Mouse (Mus musculus): ENCODE results near the gene Kpnb1. TPM values are rescaled to one million over a fixed set of nuclear protein-coding genes. Genes with fewer than 3 reads are reported as not detected.

Gene Kpnb1
- polyA plus RNA-seq, 1 experiment from 2014 or later: 84.4 TPM

DNA sequence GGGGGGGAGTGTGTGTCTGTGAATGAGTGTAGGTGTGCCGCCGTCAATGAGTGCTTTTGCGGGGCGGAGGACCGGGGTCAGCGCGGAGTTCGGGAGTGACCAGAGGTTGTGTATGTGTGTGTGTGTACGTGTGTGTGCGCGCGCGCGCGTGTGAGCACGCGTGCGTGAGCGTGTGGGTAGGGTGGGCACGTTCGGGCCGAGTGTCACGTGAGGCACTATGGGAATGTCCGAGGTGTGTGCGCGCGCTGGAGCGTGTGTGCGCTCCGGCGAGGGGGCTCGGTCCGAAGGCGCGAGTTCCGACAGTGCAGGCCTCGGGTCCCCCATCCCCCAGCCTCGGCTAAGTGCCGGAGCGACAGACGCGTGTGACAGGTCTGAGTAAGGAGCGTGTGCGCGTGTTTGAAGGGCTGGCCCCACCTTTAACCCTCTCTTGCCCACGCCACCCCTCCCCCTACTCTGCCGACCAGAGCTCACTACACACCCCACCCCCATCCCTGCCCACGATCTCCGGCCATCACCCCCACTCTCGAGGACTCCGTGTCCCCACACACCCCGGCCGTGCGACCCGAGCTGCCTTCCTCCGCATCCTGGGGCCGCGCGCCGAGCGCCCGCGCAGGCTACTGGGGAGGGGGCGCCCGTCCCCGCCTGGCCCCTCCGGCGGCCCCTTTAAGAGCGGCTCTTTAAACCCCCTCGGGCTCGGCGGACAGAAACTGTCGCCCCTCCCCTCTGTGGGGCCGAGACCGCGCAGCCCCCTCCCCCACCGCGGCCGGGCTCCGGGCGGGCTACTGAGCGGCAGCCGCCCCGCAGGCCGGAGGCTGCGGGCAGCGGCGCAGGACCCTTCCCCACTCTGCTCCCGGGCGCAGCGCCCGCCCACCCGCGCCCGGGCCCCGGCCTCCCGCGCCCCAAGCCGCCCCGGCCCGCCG, 37.0 kb downstream of the Kpnb1 start:
- Histone ChIP-seq H3K27me3 (replicated peaks; ENCODE audit: control insufficient read depth, insufficient read depth, low read length) (peaks cover 10% of the 10 kb centered on the region; the same call in 1 of the 2 replicates), H3K9ac (ENCODE audit: low read depth, low read length) (peak overlapping the region; percentile 69), H3K4me2 (peak overlapping the region; percentile 88), H3K27ac (ENCODE audit: low read depth, low read length) (peak overlapping the region; percentile 68), H3K9me3 (ENCODE audit: control insufficient read depth, low read length) (no peaks in the 10 kb centered on the region), H3K36me3 (ENCODE audit: control insufficient read depth, insufficient read depth, low read length) (peaks cover 2% of the 10 kb centered on the region; the same call in 1 of the 2 replicates), H3K4me3 (ENCODE audit: low read depth, low read length) (peak overlapping the region; percentile 79), H3K4me1 (replicated peaks; ENCODE audit: control insufficient read depth, insufficient read depth, low read length) (peaks cover 24% of the 10 kb centered on the region)
- ATAC-seq (replicated peaks; ENCODE audit: low FRiP score) (peak; percentile 59), DNase-seq (ENCODE audit: low spot score) (peak; percentile 76)
- WGBS: under 1% methylated on average over 92 of the region's 102 CpGs

DNA sequence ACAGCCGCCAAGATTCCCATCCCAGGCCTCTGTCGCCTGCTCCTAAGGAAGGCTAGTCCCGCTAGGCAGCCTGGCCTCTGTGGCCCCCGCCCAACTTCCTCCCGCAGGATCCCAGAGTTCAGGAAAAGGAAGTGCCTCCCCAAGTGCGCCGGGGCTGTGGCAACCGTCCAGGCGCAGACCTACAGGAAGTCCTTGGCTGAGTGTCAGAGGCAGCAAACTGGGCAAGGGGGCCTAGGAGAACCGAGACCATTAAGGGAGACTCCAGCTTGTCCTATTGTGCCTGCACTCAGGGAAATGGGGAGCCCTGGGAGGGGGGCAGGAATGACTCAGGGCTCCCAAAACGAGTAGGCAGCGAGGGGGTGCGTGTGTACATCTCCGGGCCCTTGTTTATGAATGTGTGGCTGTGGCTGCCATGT, 37.7 kb downstream of the Kpnb1 start:
- ATAC-seq (replicated peaks; ENCODE audit: low FRiP score) (no peak; the same call in 1 of the 2 replicates), DNase-seq (ENCODE audit: low spot score) (peak; percentile 72)
- peak overlapping the region; percentile 88 for H3K4me2 ChIP-seq
- H3K36me3 ChIP-seq (ENCODE audit: control insufficient read depth, insufficient read depth, low read length): no peaks in the 10 kb centered on the region; the same call in 1 of the 2 replicates
- peak overlapping the region; percentile 69 for H3K9ac ChIP-seq (ENCODE audit: low read depth, low read length)
- peak overlapping the region; percentile 79 for H3K4me3 ChIP-seq (ENCODE audit: low read depth, low read length)
- H3K9me3 ChIP-seq (ENCODE audit: control insufficient read depth, low read length): no peaks in the 10 kb centered on the region
- WGBS: 6% methylated on average over 14 of the region's 14 CpGs
- H3K27me3 ChIP-seq (replicated peaks; ENCODE audit: control insufficient read depth, insufficient read depth, low read length): peaks cover 10% of the 10 kb centered on the region; the same call in 1 of the 2 replicates
- peak overlapping the region; percentile 68 for H3K27ac ChIP-seq (ENCODE audit: low read depth, low read length)
- peaks cover 24% of the 10 kb centered on the region for H3K4me1 ChIP-seq (replicated peaks; ENCODE audit: control insufficient read depth, insufficient read depth, low read length)

DNA sequence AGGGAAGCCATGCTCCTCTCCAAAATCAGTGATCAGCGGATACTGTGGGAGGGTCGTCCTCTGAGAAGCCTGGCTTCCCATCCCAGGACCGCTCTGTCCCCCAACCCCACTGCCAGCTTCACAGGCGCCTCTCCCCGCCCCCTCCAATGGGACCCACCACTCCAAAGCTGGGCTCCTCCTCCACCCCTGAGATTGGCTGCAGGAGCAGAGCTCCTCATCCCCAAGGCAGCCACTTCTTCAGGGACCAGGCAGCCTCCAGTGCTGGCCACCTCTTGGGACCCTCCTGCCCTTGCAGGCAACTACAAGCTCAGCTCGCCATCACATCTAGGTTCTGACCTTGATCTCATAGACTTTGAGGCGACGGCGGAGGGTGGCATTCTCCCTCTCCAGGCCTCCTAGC, 38.7 kb downstream of the Kpnb1 start:
- Histone ChIP-seq H3K27ac (ENCODE audit: low read depth, low read length) (no peak overlapping the region), H3K4me1 (replicated peaks; ENCODE audit: control insufficient read depth, insufficient read depth, low read length) (peaks cover 24% of the 10 kb centered on the region), H3K4me2 (peak overlapping the region; percentile 88), H3K9me3 (ENCODE audit: control insufficient read depth, low read length) (no peaks in the 10 kb centered on the region), H3K9ac (ENCODE audit: low read depth, low read length) (0 out of 2 replicates have a peak overlapping the region, but pooled peaks have one; percentile 17), H3K36me3 (ENCODE audit: control insufficient read depth, insufficient read depth, low read length) (no peaks in the 10 kb centered on the region; the same call in 1 of the 2 replicates), H3K27me3 (replicated peaks; ENCODE audit: control insufficient read depth, insufficient read depth, low read length) (peaks cover 10% of the 10 kb centered on the region; the same call in 1 of the 2 replicates), H3K4me3 (ENCODE audit: low read depth, low read length) (peak overlapping the region; percentile 79)
- no peak for ATAC-seq (replicated peaks; ENCODE audit: low FRiP score)
- no peak for DNase-seq (ENCODE audit: low spot score)
- 35% methylated on average over 9 of the region's 9 CpGs for WGBS

- H3K9me3 ChIP-seq (ENCODE audit: control insufficient read depth, low read length): no peaks in the 10 kb centered on the region
- DNase-seq (ENCODE audit: low spot score) (no peak), ATAC-seq (replicated peaks; ENCODE audit: low FRiP score) (no peak)
- no peak overlapping the region for H3K27ac ChIP-seq (ENCODE audit: low read depth, low read length)
- peaks cover 24% of the 10 kb centered on the region for H3K4me1 ChIP-seq (replicated peaks; ENCODE audit: control insufficient read depth, insufficient read depth, low read length)
- H3K27me3 ChIP-seq (replicated peaks; ENCODE audit: control insufficient read depth, insufficient read depth, low read length): peaks cover 10% of the 10 kb centered on the region; the same call in 1 of the 2 replicates
- H3K36me3 ChIP-seq (ENCODE audit: control insufficient read depth, insufficient read depth, low read length): no peaks in the 10 kb centered on the region; the same call in 1 of the 2 replicates
- 42% methylated on average over 12 of the region's 12 CpGs for WGBS
- peak overlapping the region; percentile 88 for H3K4me2 ChIP-seq
- H3K4me3 ChIP-seq (ENCODE audit: low read depth, low read length): peak overlapping the region; percentile 79
- 0 out of 2 replicates have a peak overlapping the region, but pooled peaks have one; percentile 17 for H3K9ac ChIP-seq (ENCODE audit: low read depth, low read length)
These were observed 39.1 kb downstream of the Kpnb1 start for GRCm38 (mm10) chr11:97148591-97148990.

DNA sequence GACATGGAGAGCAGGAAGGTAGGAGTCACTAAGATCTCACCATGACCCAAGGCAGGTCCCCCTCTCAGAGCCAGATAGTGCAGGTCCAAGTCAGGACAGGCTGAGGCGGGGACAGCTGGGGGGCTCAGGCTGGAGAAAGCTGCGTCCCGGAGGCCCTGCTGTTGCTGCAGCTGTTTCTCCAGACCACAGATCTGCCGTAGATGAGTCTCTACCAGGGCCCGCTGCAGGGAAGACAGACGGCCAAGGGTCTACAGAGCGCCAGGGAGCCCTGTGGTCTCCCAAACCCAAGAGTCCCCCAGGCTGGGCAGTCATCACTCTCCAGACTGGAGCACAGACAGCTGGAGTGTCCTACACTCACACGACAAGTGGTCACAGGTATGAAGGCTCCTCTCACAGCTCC, 40.3 kb downstream of the Kpnb1 start:
- Histone ChIP-seq H3K4me3 (ENCODE audit: low read depth, low read length) (no peak overlapping the region), H3K9ac (ENCODE audit: low read depth, low read length) (no peak overlapping the region), H3K4me1 (replicated peaks; ENCODE audit: control insufficient read depth, insufficient read depth, low read length) (peaks cover 21% of the 10 kb centered on the region), H3K36me3 (ENCODE audit: control insufficient read depth, insufficient read depth, low read length) (no peaks in the 10 kb centered on the region; the same call in 1 of the 2 replicates), H3K4me2 (no peak overlapping the region), H3K27ac (ENCODE audit: low read depth, low read length) (no peak overlapping the region), H3K27me3 (replicated peaks; ENCODE audit: control insufficient read depth, insufficient read depth, low read length) (peaks cover 8% of the 10 kb centered on the region; the same call in 1 of the 2 replicates), H3K9me3 (ENCODE audit: control insufficient read depth, low read length) (no peaks in the 10 kb centered on the region)
- ATAC-seq (replicated peaks; ENCODE audit: low FRiP score): no peak
- no peak for DNase-seq (ENCODE audit: low spot score)
- WGBS: 66% methylated on average over 8 of the region's 8 CpGs

GRCm38 (mm10) chr11:97146724-97147123, 41.0 kb downstream of the Kpnb1 start:
- no peak overlapping the region for H3K27ac ChIP-seq (ENCODE audit: low read depth, low read length)
- H3K9me3 ChIP-seq (ENCODE audit: control insufficient read depth, low read length): no peaks in the 10 kb centered on the region
- H3K27me3 ChIP-seq (replicated peaks; ENCODE audit: control insufficient read depth, insufficient read depth, low read length): peaks cover 5% of the 10 kb centered on the region
- ATAC-seq (replicated peaks; ENCODE audit: low FRiP score) (no peak), DNase-seq (ENCODE audit: low spot score) (peak; percentile 74)
- peaks cover 17% of the 10 kb centered on the region for H3K4me1 ChIP-seq (replicated peaks; ENCODE audit: control insufficient read depth, insufficient read depth, low read length)
- H3K4me2 ChIP-seq: no peak overlapping the region
- no peaks in the 10 kb centered on the region; the same call in 1 of the 2 replicates for H3K36me3 ChIP-seq (ENCODE audit: control insufficient read depth, insufficient read depth, low read length)
- H3K4me3 ChIP-seq (ENCODE audit: low read depth, low read length): no peak overlapping the region
- H3K9ac ChIP-seq (ENCODE audit: low read depth, low read length): no peak overlapping the region
- 12% methylated on average over 8 of the region's 8 CpGs for WGBS

DNA sequence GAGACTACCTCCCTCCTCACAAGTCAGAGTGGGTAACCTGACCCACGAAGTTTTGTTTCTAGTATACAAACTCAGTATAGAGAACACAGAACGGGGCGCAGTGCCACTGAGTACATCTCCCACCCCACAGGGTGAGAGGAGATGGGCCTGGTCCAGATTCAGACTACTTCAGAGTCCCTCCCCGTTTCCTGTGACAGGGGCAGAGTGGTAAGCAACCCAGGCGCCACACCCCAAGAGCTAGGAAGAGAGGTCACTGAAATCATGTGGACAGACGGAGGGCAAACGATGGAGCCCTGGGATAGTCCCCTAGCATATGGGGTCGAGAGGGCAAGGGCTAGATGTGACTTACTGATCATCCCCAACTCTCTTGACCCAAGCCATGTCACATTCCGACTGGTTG, 41.7 kb downstream of the Kpnb1 start:
- H3K4me1 ChIP-seq (replicated peaks; ENCODE audit: control insufficient read depth, insufficient read depth, low read length): peaks cover 14% of the 10 kb centered on the region; the same call in 1 of the 2 replicates
- H3K4me3 ChIP-seq (ENCODE audit: low read depth, low read length): no peak overlapping the region
- no peak overlapping the region for H3K4me2 ChIP-seq
- H3K27me3 ChIP-seq (replicated peaks; ENCODE audit: control insufficient read depth, insufficient read depth, low read length): peaks cover 5% of the 10 kb centered on the region
- no peak overlapping the region for H3K9ac ChIP-seq (ENCODE audit: low read depth, low read length)
- H3K36me3 ChIP-seq (ENCODE audit: control insufficient read depth, insufficient read depth, low read length): no peaks in the 10 kb centered on the region; the same call in 1 of the 2 replicates
- ATAC-seq (replicated peaks; ENCODE audit: low FRiP score): no peak
- no peak for DNase-seq (ENCODE audit: low spot score)
- no peaks in the 10 kb centered on the region for H3K9me3 ChIP-seq (ENCODE audit: control insufficient read depth, low read length)
- H3K27ac ChIP-seq (ENCODE audit: low read depth, low read length): no peak overlapping the region
- 62% methylated on average over 9 of the region's 9 CpGs for WGBS

DNA sequence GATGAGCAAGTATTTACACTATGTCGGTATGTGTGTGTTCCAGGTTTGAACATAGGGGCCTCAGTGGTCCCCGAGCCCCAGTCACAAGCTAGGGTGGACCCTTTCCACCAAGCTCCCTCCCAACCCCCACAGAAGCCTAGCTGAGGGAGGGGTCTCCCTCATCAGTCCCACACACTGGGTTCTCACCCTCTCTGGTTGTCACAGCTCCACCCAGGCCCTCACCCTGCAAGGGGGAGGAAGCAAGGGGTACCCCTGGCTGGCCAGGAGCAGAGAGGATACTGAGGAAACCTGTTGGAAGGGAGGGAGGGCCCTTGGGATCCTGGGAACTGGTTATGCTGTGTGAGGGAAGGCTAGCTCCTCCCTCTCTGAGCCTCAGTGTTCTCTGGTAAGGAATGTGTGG, 42.4 kb downstream of the Kpnb1 start:
- no peak overlapping the region for H3K4me3 ChIP-seq (ENCODE audit: low read depth, low read length)
- ATAC-seq (replicated peaks; ENCODE audit: low FRiP score) (no peak), DNase-seq (ENCODE audit: low spot score) (no peak)
- H3K27ac ChIP-seq (ENCODE audit: low read depth, low read length): no peak overlapping the region
- no peak overlapping the region for H3K9ac ChIP-seq (ENCODE audit: low read depth, low read length)
- H3K4me2 ChIP-seq: no peak overlapping the region
- 59% methylated on average over 2 of the region's 2 CpGs for WGBS
- H3K4me1 ChIP-seq (replicated peaks; ENCODE audit: control insufficient read depth, insufficient read depth, low read length): peaks cover 14% of the 10 kb centered on the region; the same call in 1 of the 2 replicates
- no peaks in the 10 kb centered on the region; the same call in 1 of the 2 replicates for H3K36me3 ChIP-seq (ENCODE audit: control insufficient read depth, insufficient read depth, low read length)
- H3K27me3 ChIP-seq (replicated peaks; ENCODE audit: control insufficient read depth, insufficient read depth, low read length): peaks cover 9% of the 10 kb centered on the region
- H3K9me3 ChIP-seq (ENCODE audit: control insufficient read depth, low read length): no peaks in the 10 kb centered on the region
